Mouse (Mus musculus) gonadal fat pad, adult 2 months (tissue): ENCODE data around the gene Suds3. TPM values are rescaled to one million over a fixed set of nuclear protein-coding genes. Genes with fewer than 3 reads are reported as not detected.

Experiments used
- DNase-seq: peaks from one replicate; pipeline ENCODE4 v3.0.0-alpha.2; 2012; ENCODE audit warnings: low read depth
- polyA plus RNA-seq: library from polyadenylated mRNA; depleted of rRNA; stranded (reverse); fragments of >200 nt; gene quantifications from 2 replicates; pipeline ENCODE4 v1.2.3, GENCODE M21; 2012

The Suds3 gene
- polyA plus RNA-seq, 1 experiment: 63.0 TPM

DNA sequence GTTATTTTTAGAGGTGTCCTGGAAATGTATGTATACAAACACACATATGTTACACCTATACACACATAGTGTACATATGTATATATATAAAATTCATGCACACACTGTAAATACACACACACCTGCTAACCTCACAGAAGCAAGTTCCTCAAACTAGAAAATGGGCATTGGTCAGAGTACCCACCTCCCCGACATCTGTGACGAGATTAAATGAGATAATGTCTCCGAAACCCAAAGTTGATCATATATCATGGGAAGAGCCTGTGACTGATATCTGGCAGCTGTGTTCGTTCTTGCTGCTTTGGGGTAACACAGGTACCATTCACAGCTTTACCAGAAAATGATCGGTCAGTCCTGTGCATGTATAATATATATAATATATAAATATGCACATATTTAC lies 20.7 kb upstream of the Suds3 start:
- DNase-seq: no peak

DNA sequence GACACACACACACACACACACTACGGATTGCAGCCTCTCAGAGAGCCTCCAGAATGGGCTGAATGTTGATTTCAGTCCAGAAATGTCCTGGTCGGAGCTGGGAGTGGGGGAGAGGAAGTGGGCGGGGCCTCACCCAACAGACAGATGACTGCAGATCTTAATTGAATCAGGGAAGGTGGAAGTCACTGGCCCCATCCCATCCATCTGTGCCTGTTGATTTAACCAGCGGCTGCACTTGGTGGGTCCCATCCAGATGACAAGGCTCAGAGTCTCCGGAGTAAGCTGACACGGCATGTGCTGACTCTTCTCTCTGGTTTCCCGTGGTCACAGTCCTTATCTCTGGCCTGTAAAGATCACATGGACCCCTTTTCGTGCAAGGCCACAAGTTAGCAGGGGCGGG lies 20.0 kb upstream of the Suds3 start:
- no peak for DNase-seq

DNA sequence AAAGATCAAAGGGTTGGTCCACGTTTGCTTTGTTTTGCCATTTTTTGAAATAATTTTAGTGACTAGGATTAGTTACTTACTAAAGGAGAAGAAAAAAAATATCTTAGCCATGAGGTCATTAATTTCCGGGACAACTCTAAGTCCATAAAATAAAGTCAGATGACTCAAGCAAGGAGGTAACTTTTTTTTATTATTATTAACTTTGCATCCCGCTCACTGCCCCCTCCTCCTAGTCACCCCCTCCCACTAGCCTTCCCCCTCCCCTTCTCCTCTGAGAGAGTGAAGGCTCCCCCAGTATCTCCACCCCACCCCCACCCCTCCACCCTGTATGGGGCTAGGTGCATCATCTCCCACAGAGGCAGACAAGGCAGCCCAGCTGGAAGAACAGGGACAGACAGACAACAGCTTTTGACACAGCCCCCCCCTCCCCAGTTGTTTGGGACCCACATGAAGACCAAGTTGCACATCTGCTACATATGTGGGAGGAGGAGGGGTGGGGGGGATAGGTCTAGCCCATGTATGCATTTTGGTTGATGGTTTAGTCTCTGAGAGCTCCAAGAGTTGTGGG lies 19.1 kb upstream of the Suds3 start:
- DNase-seq: no peak

- DNase-seq: no peak
Measured at GRCm38 (mm10) chr5:117134066-117134888, 18.4 kb upstream of the Suds3 start.

DNA sequence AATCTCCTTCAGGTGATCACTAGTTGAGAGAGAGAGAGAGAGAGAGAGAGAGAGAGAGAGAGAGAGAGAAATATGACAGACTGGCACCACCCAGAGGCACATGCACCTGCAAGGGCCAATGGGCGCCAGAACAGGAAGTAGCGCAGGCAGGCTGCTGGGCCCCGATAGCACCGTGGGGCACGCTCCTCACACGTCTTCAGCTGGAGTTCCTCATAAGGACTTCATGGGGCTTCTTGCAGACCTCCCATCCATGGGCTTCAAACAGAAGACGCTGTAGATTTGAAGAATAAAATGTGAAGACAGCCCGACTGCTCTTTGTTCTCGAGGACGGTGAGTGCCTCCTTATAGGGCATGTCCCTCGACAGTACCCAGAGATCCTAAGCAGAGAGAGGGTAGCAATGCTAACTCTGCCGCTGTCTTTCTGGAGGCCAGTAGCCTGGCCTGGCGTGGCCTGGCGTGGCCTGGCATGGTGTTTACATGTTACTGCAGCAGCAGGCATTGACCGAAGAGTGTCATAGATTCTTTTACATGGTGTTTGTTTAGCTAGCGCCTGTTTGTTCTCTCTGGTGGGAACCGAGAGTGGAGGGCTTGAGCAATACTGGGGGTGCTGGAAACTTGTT lies 17.6 kb upstream of the Suds3 start:
- DNase-seq: no peak

DNA sequence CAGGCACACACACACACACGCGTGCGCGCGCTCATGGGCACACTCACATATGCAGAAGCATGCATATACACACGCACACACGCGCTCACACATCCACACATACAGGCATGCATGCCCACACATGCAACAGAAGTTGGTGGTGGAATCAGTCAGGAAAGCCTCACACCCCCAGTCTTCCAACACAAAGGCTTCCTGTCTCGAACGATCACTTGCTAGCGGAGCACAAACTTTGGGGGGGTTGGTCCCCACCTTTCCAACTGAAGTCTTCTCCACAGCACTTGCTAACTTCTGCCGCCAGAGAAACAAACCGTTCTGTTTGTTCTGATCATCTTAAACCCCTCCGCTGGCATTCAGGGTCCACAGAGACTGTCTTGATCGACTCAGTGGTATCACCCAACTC lies 14.8 kb upstream of the Suds3 start:
- no peak for DNase-seq

DNA sequence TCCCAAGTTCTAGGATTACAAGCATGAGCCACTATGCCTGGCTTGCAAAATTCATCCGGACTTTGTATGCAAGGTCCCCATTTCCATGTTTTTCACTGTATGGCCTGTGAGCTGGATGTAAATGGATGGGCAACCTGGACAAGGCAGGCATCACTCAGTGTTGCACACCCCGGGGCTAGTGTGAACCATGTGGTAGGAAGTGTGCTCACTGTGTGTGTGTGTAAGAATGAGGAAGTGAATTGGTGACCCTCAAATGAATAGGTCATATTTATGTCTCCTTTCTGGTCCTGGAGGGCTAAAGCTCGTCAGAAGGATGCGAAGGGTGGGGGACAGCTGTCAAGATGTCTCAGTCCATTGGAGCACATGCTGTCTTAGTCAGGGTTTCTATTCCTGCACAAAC lies 11.1 kb upstream of the Suds3 start:
- no peak for DNase-seq

GRCm38 (mm10) chr5:117125482-117126346 lies 9.8 kb upstream of the Suds3 start:
- DNase-seq: no peak

DNA sequence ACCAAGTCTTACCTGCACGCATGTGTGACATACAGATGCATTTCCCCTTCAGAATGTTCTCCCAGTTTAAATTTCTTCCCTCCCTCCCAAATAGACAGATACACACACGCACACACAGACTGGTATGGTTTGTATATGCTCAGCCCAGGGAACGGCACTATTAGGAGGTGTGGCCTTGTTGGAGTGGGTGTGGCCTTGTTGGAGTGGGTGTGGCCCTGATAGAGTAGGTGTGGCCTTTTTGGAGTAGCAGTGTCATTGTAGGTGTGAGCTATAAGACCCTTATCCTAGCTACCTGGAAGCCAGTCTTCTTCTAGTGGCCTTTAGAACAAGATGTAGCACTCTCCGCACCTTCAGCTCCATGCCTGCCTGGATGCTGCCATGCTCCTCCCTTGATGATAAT lies 7.9 kb upstream of the Suds3 start:
- DNase-seq: no peak

DNA sequence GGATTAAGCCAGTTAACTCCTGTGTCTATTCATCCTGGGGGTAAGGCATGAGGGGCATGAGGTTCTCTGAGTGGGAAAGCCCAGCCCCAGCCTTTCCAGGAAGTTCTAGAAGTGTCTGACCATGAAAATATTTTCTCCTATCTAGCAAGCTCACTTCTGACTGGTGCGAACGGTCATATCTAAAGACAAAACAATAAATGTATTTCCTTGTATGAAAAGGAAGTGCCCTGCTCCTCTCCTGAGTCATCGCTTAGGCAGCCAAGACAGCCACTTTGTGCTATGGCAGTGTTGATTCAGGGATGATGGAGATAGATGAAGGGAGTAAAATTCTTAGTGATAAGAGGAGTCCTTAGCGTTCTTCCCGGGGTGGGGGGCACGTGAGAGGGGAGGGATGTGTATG lies 7.2 kb upstream of the Suds3 start:
- DNase-seq: no peak

DNA sequence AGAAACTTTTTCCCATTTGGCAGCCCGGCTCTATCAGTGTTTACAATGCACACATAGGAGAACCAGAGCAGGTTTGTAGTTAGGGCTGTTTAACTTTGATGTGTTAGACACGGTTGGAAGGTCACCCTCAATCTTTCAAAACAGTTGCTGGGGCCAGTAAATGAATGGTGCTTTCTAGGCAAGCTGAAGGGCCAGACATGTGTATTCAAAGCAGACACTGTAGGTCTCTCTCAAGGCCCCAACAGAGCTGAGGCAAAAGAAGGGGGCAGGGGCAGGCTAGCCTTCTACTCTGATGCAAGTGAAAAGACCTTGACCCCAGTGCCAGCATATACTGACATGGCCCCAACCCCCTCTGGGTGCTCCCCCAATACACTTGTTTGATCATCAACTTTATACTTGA lies 5.7 kb upstream of the Suds3 start:
- DNase-seq: no peak

GRCm38 (mm10) chr5:117120489-117121466 lies 4.9 kb upstream of the Suds3 start:
- no peak for DNase-seq

- DNase-seq: peak; percentile 85
Measured at GRCm38 (mm10) chr5:117119777-117120488, 4.0 kb upstream of the Suds3 start, which contains the start of gene Taok3. TSS of gene Taok3 (plus strand) at chr5:117120129.

- no peak for DNase-seq
Measured at GRCm38 (mm10) chr5:117118850-117119249, 2.9 kb upstream of the Suds3 start.

DNA sequence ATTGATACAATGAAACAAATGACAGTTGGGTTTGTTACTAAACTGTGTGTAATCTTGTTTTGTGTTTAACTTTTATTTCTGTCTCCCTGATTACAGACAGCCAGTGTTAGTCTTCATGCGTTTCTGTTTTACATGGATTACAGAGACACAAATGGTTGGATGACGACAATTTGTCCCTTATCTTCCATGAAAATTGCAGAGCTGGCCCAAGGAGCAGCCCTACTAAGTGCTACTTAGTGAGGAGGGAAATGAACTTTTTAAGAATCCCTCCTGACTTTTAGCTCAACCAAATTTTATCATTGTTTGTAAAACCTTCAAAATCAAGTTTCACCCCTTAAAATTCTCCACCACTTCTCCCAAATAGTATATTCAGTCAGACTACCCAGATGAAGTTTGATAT lies 2.3 kb upstream of the Suds3 start:
- no peak for DNase-seq

DNA sequence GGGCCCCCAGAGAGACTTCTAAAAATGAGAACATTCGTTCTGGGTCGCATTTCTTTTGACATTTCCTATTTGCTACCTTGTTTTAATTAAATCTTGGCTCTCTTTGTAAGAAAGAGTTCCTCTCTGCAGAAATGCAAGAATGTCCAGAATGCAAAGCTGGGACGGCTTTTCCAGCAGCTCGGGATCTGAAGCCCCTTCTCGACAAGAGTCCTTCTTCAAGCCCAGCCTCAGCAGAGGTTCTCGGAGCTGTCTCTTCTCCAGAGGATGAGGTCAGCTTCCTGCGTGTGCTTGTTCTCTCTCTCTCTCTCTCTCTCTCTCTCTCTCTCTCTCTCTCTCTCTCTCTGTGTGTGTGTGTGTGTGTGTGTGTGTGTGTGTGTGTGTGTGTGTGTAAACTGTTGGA lies 1.8 kb upstream of the Suds3 start:
- DNase-seq: no peak

- DNase-seq: no peak
Measured at GRCm38 (mm10) chr5:117117241-117117640, 1.3 kb upstream of the Suds3 start.

GRCm38 (mm10) chr5:117116660-117117059 lies 747 bp upstream of the Suds3 start:
- DNase-seq: no peak

- DNase-seq: no peak
Measured at GRCm38 (mm10) chr5:117115193-117115767, 633 bp downstream of the Suds3 start.
